In the genomic region with DNA sequence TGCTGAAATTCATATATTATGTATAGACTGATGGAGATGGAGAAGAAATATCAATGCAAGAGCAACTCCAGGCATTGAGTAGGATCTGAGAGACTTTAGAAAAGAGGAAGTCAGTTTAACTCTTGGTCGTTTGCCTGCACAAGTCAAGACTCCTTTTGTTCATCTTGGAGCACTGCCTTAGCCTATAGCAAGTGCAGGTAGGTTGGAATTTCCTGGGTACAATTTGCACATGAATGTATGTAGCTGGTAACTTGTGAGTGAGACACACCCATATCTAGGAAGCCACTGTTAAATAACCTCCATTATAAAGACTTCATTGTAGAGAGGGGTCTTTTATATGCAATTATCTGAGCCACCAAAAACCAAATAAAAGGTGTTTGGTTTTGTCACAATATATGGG, we compare ENCODE assay signal across 34 mouse cellular contexts. TPM values are rescaled to one million over a fixed set of nuclear protein-coding genes. Genes with fewer than 3 reads are reported as not detected.
"Had no signal": no experiment of that assay in that cellular context is flagged by ENCODE, and none has a peak within 500 bp of the region (broad histone marks: within the 10 kb centered on the region; RNA-seq: fewer than 3 reads in every experiment).

No protein-coding gene starts in this region.

- H3K9me3 ChIP-seq: heart, embryonic 12.5 days; heart, embryonic 15.5 days; hindbrain, embryonic 10.5 days; hindbrain, embryonic 12.5 days; hindbrain, embryonic 13.5 days; hindbrain, embryonic 15.5 days; kidney, embryonic 15.5 days had no signal

- H3K36me3 ChIP-seq: heart, embryonic 12.5 days; heart, embryonic 13.5 days; heart, embryonic 15.5 days; hindbrain, embryonic 10.5 days; hindbrain, embryonic 12.5 days; hindbrain, embryonic 13.5 days; hindbrain, embryonic 15.5 days; kidney, embryonic 15.5 days had no signal

- DNase-seq: heart, postnatal 10 days; heart, postnatal 14 days; heart, postnatal 36 days; heart, postnatal 4 days; kidney, adult 11 months; kidney, adult 18-20 months; kidney, adult 2 months; kidney, adult 8-10 months; kidney, adult 9 months; kidney, postnatal 10 days; kidney, postnatal 14 days; kidney, postnatal 25 days; kidney, postnatal 36 days; kidney, postnatal 4 days; layer of hippocampus, adult 9-11 months; layer of hippocampus, postnatal 36 days had no signal

- H3K4me1 ChIP-seq: heart, embryonic 12.5 days; heart, embryonic 13.5 days; heart, embryonic 15.5 days; hindbrain, embryonic 10.5 days; hindbrain, embryonic 12.5 days; hindbrain, embryonic 13.5 days; hindbrain, embryonic 15.5 days; kidney, embryonic 15.5 days had no signal

- ATAC-seq: hindbrain, embryonic 16.5 days; hindbrain, postnatal 0 days; inflammation-experienced regulatory T-cells, adult 6 months; intestine, embryonic 16.5 days; intestine, postnatal 0 days had no signal

- H3K27me3 ChIP-seq: heart, embryonic 12.5 days; heart, embryonic 13.5 days; heart, embryonic 15.5 days; hindbrain, embryonic 12.5 days; hindbrain, embryonic 13.5 days; hindbrain, embryonic 15.5 days; kidney, embryonic 15.5 days had no signal

- H3K27ac ChIP-seq: heart, embryonic 13.5 days; heart, embryonic 15.5 days; hindbrain, embryonic 10.5 days; hindbrain, embryonic 12.5 days; hindbrain, embryonic 13.5 days; hindbrain, embryonic 14.5 days; hindbrain, embryonic 15.5 days; hindbrain, postnatal 0 days; kidney, embryonic 15.5 days; kidney, postnatal 0 days; layer of hippocampus, adult 2 months; left cerebral cortex, adult 2 months had no signal

- H3K9ac ChIP-seq: heart, embryonic 12.5 days; heart, embryonic 13.5 days; heart, embryonic 15.5 days; hindbrain, embryonic 12.5 days; hindbrain, embryonic 13.5 days; hindbrain, embryonic 14.5 days; hindbrain, embryonic 15.5 days; kidney, embryonic 15.5 days had no signal

- H3K4me2 ChIP-seq: heart, embryonic 12.5 days; heart, embryonic 13.5 days; heart, embryonic 15.5 days; hindbrain, embryonic 12.5 days; hindbrain, embryonic 13.5 days; hindbrain, embryonic 14.5 days; hindbrain, embryonic 15.5 days; kidney, embryonic 15.5 days had no signal

- H3K4me3 ChIP-seq: heart, embryonic 12.5 days; heart, embryonic 13.5 days; heart, embryonic 15.5 days; hindbrain, embryonic 10.5 days; hindbrain, embryonic 12.5 days; hindbrain, embryonic 13.5 days; hindbrain, embryonic 15.5 days; kidney, embryonic 15.5 days; layer of hippocampus, adult 2 months; left cerebral cortex, adult 2 months had no signal

RNA-seq across cellular contexts. Expression of gene Gpc6, which starts 27.1 kb away (rescaled TPM):
- total RNA-seq: hematopoietic stem cell, adult 5-6 weeks had no signal
